Mouse (Mus musculus) mouse embryonic stem cell (cell line): Measurements from ENCODE around the gene Ccdc175.

Experiments used
- in situ Hi-C, 2 experiments: fragments of 300-500 bp; cut with MboI; formaldehyde crosslinking; loops; 1 replicate in 1 of 2; 3 replicates in 1 of 2; pipeline ENCODE4 v1.14.3; 2019 to 2020; ENCODE audit warnings: low sequenced_read_pairs in 2 of 2, low pct_unique_long_range_greater_than_20kb in 1 of 2, mixed read lengths in 1 of 2; ENCODE audit not compliant: unreplicated experiment in 1 of 2

The Ccdc175 gene

DNA sequence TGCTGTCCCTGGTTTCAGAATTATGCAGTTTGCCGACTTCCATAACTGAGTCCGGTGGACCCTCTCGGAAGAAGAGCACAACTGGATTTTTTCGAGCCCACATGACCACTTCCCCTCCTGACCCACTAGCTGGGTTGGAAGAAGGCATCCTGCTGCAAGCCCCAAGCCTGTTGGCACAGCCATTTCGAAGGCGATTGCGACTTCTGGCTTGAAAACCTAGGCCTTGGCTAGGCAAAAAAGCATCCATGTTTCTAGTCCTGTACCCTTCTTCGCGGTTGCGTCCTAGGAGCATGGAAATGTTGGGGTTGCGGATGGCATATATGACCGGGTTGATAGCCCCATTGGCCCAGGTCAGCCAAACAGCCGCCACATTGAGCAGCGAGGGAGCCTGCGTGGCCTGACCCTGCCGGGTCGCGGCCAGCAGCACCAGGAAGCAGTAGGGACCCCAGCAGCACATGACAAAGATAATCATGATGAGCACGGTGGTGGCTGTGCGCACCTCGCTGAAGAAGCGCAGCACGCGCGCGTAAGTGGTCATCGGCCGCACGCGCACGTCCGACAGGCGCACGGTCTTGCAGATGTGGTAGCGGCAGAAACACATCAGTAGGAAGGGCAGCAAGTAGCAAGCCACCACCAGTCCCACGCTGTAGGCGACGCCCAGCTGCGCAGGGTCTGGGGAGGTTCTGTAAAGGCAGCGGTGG is 115.1 kb downstream of the Ccdc175 start:
- in situ Hi-C loops, result loop anchor here in 1 of 2 experiments (25.0 kb wide), 1 partner anchor 593 kb away; the partner anchor contains the start of gene Dhrs7

DNA sequence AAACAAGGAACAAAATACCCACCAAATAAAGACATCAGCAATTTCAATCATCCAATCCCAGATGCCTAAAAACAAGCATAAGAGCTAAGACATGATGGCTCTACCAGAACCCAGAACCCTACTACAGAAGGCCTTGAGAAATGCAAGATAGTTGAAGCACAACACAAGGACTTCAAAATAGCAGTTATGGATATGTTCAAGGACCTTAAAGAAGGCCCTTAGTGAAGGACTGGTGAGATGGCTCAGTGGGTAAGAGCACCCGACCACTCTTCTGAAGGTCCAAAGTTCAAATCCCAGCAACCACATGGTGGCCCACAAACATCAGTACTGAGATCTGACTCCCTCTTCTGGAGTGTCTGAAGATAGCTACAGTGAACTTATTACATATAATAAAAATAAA is 127.0 kb downstream of the Ccdc175 start:
- in situ Hi-C loops, result loop anchor here in 1 of 2 experiments (25.0 kb wide), 1 partner anchor 605 kb away; the partner anchor contains the start of gene Dhrs7

DNA sequence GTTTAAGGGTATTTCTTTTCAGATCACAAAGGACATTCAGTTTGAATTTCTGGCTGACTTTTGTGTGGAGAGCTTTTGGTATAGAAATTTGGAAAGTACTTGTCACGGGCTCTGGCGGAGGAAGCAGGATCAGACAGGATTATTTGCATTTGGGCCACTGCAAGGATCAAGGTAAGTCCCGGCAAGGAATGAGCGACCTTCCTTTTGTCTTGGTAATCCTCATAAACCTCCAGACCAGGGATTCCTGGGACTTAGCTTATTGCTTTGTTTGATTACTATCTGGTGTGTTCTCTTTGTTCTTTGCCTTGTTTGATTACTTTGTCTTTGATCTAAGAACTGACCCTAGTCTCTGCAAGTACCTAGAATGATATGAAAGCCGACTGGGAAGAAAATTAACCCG is 131.0 kb downstream of the Ccdc175 start:
- in situ Hi-C loops, result loop anchor here (5.0 to 25.0 kb wide), 2 partner anchors 287 to 608 kb away; partner anchors contain the start of gene Dhrs7 (in 1 of the 2)

DNA sequence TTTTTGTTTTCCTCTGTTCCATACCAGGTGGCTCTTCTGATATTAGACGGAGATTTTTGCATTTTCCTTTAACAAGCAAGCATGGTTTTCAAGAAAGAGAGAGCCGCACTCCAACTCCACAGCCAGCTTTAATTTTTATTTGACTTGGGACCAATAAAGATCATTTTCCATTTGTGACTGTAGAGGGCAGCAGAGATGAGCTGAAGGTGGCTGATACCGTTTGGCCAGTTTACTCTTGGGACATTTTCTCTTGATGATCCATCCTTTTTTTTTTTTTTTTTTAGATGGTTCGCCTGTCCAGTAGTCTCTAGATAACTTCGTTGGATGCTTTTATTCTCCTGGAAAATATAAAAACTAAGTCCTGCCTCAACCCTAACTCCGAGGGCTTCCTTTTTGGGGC is 131.5 kb downstream of the Ccdc175 start:
- in situ Hi-C loops, result loop anchor here (5.0 to 25.0 kb wide), 2 partner anchors 286 to 609 kb away; partner anchors contain the start of gene Dhrs7 (in 1 of the 2)

DNA sequence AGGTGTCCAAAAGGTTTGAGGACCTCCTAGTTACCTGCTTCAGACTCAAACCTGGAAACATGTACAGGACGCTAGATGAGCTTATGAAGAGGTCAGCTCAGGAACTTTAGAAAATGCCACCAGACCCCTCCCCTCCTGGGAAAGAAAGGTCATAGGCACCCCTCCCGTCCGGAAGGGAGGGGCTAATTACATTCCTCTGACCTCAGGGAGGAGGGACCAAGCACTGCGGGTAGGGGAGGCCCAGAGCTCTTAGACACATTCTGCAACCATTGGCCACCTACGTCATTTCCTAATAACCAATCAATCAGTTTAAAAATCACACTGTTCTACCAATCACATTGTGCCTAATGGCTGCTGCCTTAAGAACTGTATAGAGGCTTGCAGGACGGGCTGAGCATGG is 132.3 kb downstream of the Ccdc175 start:
- in situ Hi-C loops, result loop anchor here (5.0 to 25.0 kb wide), 2 partner anchors 285 to 610 kb away; partner anchors contain the start of gene Dhrs7 (in 1 of the 2)
